ENCODE assay signal across 8 mouse cellular contexts in genomic region chr17:12792422-12793206, GRCm38 (mm10). TPM values are rescaled to one million over a fixed set of nuclear protein-coding genes. Genes with fewer than 3 reads are reported as not detected.
DNase-seq lines count a peak whose midpoint lies in the region; ATAC-seq lines count a peak whose summit lies in the region.

No protein-coding gene starts in this region.

- H3K4me1 ChIP-seq in heart, embryonic 13.5 days = peaks cover 84% of the 10 kb centered on the region

- peaks cover 32% of the 10 kb centered on the region for H3K36me3 ChIP-seq in heart, embryonic 13.5 days

- H3K4me2 ChIP-seq in heart, embryonic 13.5 days = no peak overlapping the region

- H3K27me3 ChIP-seq in heart, embryonic 13.5 days (replicated peaks) = no peaks in the 10 kb centered on the region

- peak overlapping the region; percentile 99 for H3K27ac ChIP-seq in heart, embryonic 13.5 days (replicated peaks)

- H3K4me3 ChIP-seq in heart, embryonic 13.5 days = no peak overlapping the region

- peak; percentile 62 to 80 for DNase-seq in urinary bladder, adult 18-20 months (ENCODE audit: low spot score in 2 of 2)
- no peak for DNase-seq in urinary bladder, postnatal 10 days (ENCODE audit: low spot score)
- DNase-seq in kidney, postnatal 4 days = peak; percentile 57 to 71
- no peak for DNase-seq in spleen, postnatal 10 days (ENCODE audit: low spot score in 2 of 2)
- no peak for DNase-seq in right cerebral cortex, postnatal 36 days (ENCODE audit: low spot score in 2 of 2)
- DNase-seq in layer of hippocampus, postnatal 36 days = no peak

- peaks cover 6% of the 10 kb centered on the region; the same call in 1 of the 2 replicates for H3K9me3 ChIP-seq in heart, embryonic 13.5 days

- H3K9ac ChIP-seq in heart, embryonic 13.5 days = peak overlapping the region; percentile 11; the same call in 1 of the 2 replicates

- peak; percentile 34; the same call in 1 of the 2 replicates for ATAC-seq in heart, embryonic 13.5 days (ENCODE audit: extremely low read depth, insufficient number of reproducible peaks, low FRiP score, low TSS enrichment)
- peak; percentile 73 for ATAC-seq in megakaryocyte-erythroid progenitor cell, adult 5-6 weeks (replicated peaks; ENCODE audit: low FRiP score, low TSS enrichment, poor library complexity, severe bottlenecking)

- WGBS in heart, embryonic 13.5 days = 42% methylated on average over 11 of the region's 11 CpGs

RNA-seq across cellular contexts. Expression of gene Igf2r, which starts 23.1 kb away (rescaled TPM):
- polyA plus RNA-seq in heart, embryonic 13.5 days (2015; fragmentation: Nextera tagmentation; extraction: Ambion mirVana) = 142 and 143 TPM in 2 replicates
- 10.2 and 14.0 TPM in 2 replicates for total RNA-seq in megakaryocyte-erythroid progenitor cell, adult 5-6 weeks (2014; fragmentation: Nextera tagmentation)
- total RNA-seq in megakaryocyte-erythroid progenitor cell, adult 5-6 weeks (2017) = 15.3 and 19.7 TPM in 2 replicates
- 10 to 100 TPM; 29.0 to 30.9 TPM for total RNA-seq in layer of hippocampus, postnatal 36 days (2021)

Comparison
In these comparisons a context has a peak if more than half of its experiments do, and no peak if none do; other contexts are left out.
1. DNase-seq: peak in urinary bladder, adult 18-20 months (2 of 2) and kidney, postnatal 4 days (2 of 2); none in urinary bladder, postnatal 10 days (single experiment), spleen, postnatal 10 days (0 of 2), right cerebral cortex, postnatal 36 days (0 of 2) and layer of hippocampus, postnatal 36 days (0 of 2).